Mouse (Mus musculus) limb, embryonic 14.5 days (tissue): Measurements from ENCODE around the gene Ube2s. TPM values are rescaled to one million over a fixed set of nuclear protein-coding genes. Genes with fewer than 3 reads are reported as not detected.

Experiments used
- ATAC-seq: fragments of 200-750 bp; cut with Nextera tagmentation; 2 replicates; pipeline ENCODE4 v1.8.0; 2017; ENCODE audit warnings: low read depth, moderate number of reproducible peaks, moderate TSS enrichment; ENCODE audit not compliant: low FRiP score
- DNase-seq: peaks from one replicate; pipeline ENCODE4 v3.0.0-alpha.2; 2015; ENCODE audit warnings: low spot score
- H3K27ac ChIP-seq: fragments of 300-500 bp; sonication (generic); replicated peaks from 2 replicates; pipeline ENCODE4 v1.5.1; 2014; ENCODE audit warnings: low read depth, mild to moderate bottlenecking, low read length, moderate library complexity, mixed read lengths
- H3K27me3 ChIP-seq: fragments of 300-500 bp; sonication (generic); 2 replicates; pipeline ENCODE4 v1.6.1; 2014; ENCODE audit warnings: low read length, mixed read lengths; ENCODE audit not compliant: control insufficient read depth, insufficient read depth
- H3K36me3 ChIP-seq: fragments of 300-500 bp; sonication (generic); 2 replicates; pipeline ENCODE4 v1.6.1; 2014; ENCODE audit warnings: mild to moderate bottlenecking, low read length, moderate library complexity, mixed read lengths; ENCODE audit not compliant: control insufficient read depth, insufficient read depth
- H3K4me1 ChIP-seq: fragments of 300-500 bp; sonication (generic); 2 replicates; pipeline ENCODE4 v1.6.1; 2014; ENCODE audit warnings: antibody characterized with exemption, low read length, mixed read lengths; ENCODE audit not compliant: control insufficient read depth, insufficient read depth
- H3K4me2 ChIP-seq: fragments of 300-500 bp; sonication (generic); replicated peaks from 2 replicates; pipeline ENCODE4 v1.6.1; 2014; ENCODE audit warnings: low read depth, mild to moderate bottlenecking, low read length, moderate library complexity; ENCODE audit not compliant: severe bottlenecking
- H3K4me3 ChIP-seq: fragments of 300-500 bp; sonication (generic); replicated peaks from 2 replicates; pipeline ENCODE4 v1.5.1; 2014; ENCODE audit warnings: low read length
- H3K9ac ChIP-seq: fragments of 300-500 bp; sonication (generic); 2 replicates; pipeline ENCODE4 v1.6.1; 2014; ENCODE audit warnings: mild to moderate bottlenecking, low read depth, low read length, moderate library complexity; ENCODE audit not compliant: severe bottlenecking
- H3K9me3 ChIP-seq: fragments of 300-500 bp; sonication (generic); 2 replicates; pipeline ENCODE4 v1.6.1; 2016; ENCODE audit warnings: low read length; ENCODE audit not compliant: control insufficient read depth
- POLR2A ChIP-seq: fragments of 200-500 bp; IDR thresholded peaks from 2 replicates; pipeline ENCODE4 v1.8.0; 2012; ENCODE audit warnings: inconsistent platforms, mild to moderate bottlenecking, moderate library complexity, borderline replicate concordance; ENCODE audit not compliant: insufficient read depth, insufficient read length; ENCODE audit errors: extremely low read depth
- WGBS: fragments of 180-500 bp; shearing (Covaris S2); extraction: QIAGEN DNeasy Blood & Tissue Kit; methylation state at CpG from one replicate; pipeline ENCODE4 v1.1.7; 2014; 5-methylcytosine and 5-hydroxymethylcytosine counted together
- polyA plus RNA-seq, 2 experiments: library from polyadenylated mRNA; depleted of rRNA in 1 of 2; stranded (reverse) in 1 of 2; unstranded in 1 of 2; fragments of >200 nt; fragmentation: Nextera tagmentation in 1 of 2; extraction: Ambion mirVana in 1 of 2; gene quantifications; 2 replicates each; pipeline versions ENCODE4 v1.2.1 to v1.2.3; 2012 to 2014

Ube2s gene
- polyA plus RNA-seq, 2 experiments: 366 to 515 TPM

DNA sequence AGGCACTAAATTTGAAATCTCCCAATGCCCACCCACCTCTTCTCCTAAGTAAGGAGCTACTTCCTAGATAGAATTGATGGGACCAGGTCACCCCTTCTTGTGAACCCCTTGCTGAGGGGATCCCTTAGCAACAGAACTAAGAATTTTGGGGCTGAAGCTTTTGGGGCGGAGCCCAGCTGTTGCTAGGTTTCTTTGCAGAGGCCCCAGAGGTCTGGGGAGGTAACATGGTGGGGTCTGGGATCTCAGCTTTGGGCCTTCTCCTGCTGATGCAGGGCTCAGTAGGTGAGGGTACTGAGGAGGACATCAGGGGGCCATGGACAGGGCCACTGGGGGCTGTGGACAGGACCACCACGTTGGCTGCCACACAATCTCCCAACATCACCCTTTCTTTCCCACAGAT is 29.6 kb downstream of the Ube2s start, which contains the start of the genes Il11 and Tmem190:
Gene Il11, minus strand, starts transcription at position 101 of the 400 bp plus-strand sequence.
Gene Tmem190, plus strand, starts transcription at position 179 of the 400 bp plus-strand sequence.
- Histone ChIP-seq H3K4me3 (no peak within 1 kb of the TSS), H3K9ac (no peak within 1 kb of the TSS), H3K4me1 (0 out of 2 replicates have a peak, but pooled peaks cover 3% of the 10 kb centered on the region), H3K27me3 (peaks cover 14% of the 10 kb centered on the region), H3K4me2 (no peak within 1 kb of the TSS), H3K36me3 (no peaks in the 10 kb centered on the region), H3K9me3 (no peaks in the 10 kb centered on the region), H3K27ac (no peak within 1 kb of the TSS)
- DNase-seq (no peak), ATAC-seq (no peak)
- 79% methylated on average over 2 of the region's 2 CpGs for WGBS
- TF ChIP-seq POLR2A: no peak

DNA sequence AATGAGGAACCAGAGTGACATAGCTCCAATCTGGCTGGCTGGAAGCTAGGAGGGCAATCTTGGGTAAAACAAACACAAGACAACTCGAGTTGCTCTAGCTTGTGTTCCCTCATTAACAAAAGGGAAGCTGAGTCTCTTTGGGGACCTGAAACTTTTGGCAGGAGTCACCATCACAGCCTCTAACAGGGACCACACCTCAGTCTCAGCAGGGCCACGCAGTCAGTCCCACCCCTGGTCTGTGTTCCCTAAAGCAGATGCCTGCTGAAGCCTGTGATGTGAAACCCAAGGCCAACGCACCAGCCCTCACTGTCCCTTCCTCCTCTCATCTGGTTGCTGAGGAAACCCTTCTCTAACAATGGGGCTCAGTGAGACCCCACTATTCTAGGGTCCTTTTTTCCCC is 30.3 kb downstream of the Ube2s start:
- Histone ChIP-seq H3K27me3 (peaks cover 20% of the 10 kb centered on the region), H3K4me2 (no peak overlapping the region), H3K36me3 (no peaks in the 10 kb centered on the region), H3K27ac (no peak overlapping the region), H3K9ac (no peak overlapping the region), H3K4me3 (no peak overlapping the region), H3K9me3 (no peaks in the 10 kb centered on the region), H3K4me1 (0 out of 2 replicates have a peak, but pooled peaks cover 4% of the 10 kb centered on the region)
- 38% methylated on average over 3 of the region's 3 CpGs for WGBS
- ATAC-seq: no peak
- no peak for TF ChIP-seq POLR2A
- no peak for DNase-seq

DNA sequence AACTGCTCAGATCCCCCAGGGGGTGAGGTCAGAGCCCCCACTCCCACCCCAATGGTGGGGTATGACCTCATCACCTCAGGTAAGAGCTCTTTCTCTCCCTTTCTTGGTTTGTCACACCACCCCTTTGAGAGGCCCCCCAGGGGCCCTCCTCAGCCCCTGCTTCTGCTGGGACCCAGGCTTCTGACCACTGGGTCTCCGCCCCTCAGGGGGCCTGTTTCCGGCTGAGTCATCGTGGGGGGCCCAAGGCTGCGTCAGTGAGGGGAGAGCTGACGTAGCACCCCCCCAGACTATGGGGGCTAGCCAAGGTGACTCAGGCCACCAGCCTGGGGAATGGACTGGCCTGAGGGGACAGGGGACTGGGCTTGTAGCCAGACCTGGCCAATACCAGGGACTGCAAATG is 32.5 kb downstream of the Ube2s start:
- no peak for ATAC-seq
- Histone ChIP-seq H3K4me2 (no peak overlapping the region), H3K9ac (no peak overlapping the region), H3K27me3 (peaks cover 39% of the 10 kb centered on the region), H3K27ac (no peak overlapping the region), H3K4me3 (no peak overlapping the region), H3K36me3 (no peaks in the 10 kb centered on the region), H3K9me3 (no peaks in the 10 kb centered on the region), H3K4me1 (peaks cover 9% of the 10 kb centered on the region; the same call in 1 of the 2 replicates)
- TF ChIP-seq POLR2A: no peak
- WGBS: 27% methylated on average over 5 of the region's 5 CpGs
- no peak for DNase-seq

DNA sequence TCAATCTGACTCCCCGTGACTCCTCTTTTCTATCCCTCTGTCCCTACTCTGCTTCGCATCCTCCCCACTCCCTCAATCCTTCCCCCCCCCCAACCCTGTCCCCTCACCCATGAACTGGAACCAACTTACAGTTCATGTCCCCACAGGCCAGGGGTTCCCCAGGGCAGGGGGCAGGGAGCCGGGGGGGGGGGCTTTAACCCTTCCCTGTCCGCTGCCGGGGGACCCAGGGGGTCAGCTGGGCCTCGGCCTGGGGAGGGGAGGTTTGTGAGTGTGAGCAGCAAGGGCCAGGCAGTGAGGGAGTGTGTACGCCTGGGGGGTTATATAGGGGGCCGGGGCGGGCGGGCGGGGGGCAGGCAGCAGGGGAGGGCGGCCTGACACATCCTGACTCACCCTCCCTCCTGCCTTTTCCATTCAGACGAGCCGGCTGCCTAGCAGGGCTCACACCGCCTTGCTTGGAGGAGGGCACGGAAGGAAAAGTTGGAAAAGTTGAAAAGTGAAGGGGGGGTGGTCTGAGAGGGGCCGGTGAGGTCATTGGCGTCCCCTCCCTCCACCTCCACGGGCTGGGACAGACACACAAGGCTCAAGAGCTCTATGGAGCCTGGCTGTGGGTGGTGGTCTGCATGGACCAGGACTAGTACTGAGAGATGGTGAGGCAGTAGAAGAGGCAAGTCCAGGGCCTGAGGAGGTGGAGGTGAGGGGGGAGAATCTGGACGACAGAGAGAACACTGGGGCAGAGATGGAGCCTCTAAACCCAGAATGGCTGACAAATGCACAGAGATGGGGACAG is 34.3 kb downstream of the Ube2s start:
- 5% methylated on average over 20 of the region's 20 CpGs for WGBS
- ATAC-seq: no peak
- no peak overlapping the region for H3K4me3 ChIP-seq

DNA sequence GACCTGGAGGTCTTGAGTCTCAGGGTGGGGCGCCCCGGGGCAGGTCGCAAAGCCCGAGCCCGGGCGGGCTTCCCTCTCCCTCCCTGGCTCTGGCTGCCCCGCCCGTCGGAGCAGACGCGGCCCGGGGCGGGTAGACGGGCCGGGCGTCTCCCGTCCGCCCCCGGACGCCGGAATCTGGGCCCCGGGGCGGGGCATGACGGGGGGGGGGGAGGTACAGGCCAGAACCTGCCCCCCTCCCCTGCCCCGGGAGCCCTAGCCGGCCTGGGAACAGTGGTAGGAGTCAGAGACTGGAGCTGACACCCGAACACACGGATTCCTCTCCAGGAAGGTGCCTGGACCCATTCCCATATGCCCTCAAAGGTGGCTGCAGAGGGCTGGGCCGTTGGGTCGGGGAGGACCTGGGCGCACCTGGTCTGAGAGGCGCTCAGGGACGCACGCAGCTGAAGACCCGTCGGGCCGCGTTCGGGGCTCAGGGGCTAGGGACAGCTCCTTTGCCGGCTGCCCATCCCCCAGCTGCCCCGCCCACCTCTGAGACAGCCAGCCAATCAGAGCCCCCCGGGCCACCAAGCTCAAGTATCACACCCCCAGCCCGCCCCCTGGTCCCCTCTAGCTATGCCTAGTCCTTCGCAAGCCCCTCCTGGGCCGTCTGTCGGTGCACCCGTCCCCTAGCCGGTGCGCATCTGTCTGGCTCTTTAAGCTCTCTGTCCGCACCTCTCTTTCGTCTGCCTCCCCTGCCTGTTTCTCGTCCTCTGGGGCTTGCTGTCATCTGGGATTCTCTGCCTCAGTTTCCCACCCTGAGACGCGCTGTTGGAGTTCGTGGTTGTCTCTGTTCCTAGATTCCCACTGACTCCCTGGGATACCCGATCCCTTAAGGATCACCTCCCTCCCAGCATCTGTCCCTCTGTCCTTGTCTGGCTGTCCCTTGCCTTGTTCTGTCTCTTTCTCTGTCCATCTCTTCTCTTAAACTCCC is 35.2 kb downstream of the Ube2s start:
- DNase-seq (peak; percentile 67), ATAC-seq (peak; percentile 84)
- no peak overlapping the region for H3K27ac ChIP-seq
- TF ChIP-seq POLR2A: no peak
- no peaks in the 10 kb centered on the region for H3K36me3 ChIP-seq
- WGBS: 2% methylated on average over 23 of the region's 56 CpGs
- H3K4me1 ChIP-seq: peaks cover 9% of the 10 kb centered on the region; the same call in 1 of the 2 replicates
- H3K4me3 ChIP-seq: peak overlapping the region; percentile 37
- peak overlapping the region; percentile 51 for H3K4me2 ChIP-seq
- H3K27me3 ChIP-seq: peaks cover 39% of the 10 kb centered on the region
- no peaks in the 10 kb centered on the region for H3K9me3 ChIP-seq
- peak overlapping the region; percentile 32 for H3K9ac ChIP-seq

More for the DNA sequence above, 34.3 kb downstream of the Ube2s start:
- Histone ChIP-seq H3K4me2 (peak overlapping the region; percentile 51; the same call in 1 of the 2 replicates), H3K36me3 (no peaks in the 10 kb centered on the region), H3K27me3 (peaks cover 39% of the 10 kb centered on the region), H3K27ac (no peak overlapping the region), H3K9ac (peak overlapping the region; percentile 32; the same call in 1 of the 2 replicates), H3K4me1 (peaks cover 9% of the 10 kb centered on the region; the same call in 1 of the 2 replicates), H3K9me3 (no peaks in the 10 kb centered on the region)
- TF ChIP-seq POLR2A: no peak
- no peak for DNase-seq
